Mouse (Mus musculus) T-cell, adult 66 days (primary cell): ENCODE results near the gene Olfr1311. TPM values are rescaled to one million over a fixed set of nuclear protein-coding genes. Genes with fewer than 3 reads are reported as not detected.

ENCODE experiments used
- total RNA-seq, 2 experiments: library from RNA; stranded (reverse); gene quantifications; 3 replicates in 1 of 2; 4 replicates in 1 of 2; pipeline ENCODE4 v1.2.4; 2023

Gene Olfr1311
- not detected for total RNA-seq

GRCm38 (mm10) chr2:112024312-112024711 lies at the start of gene Olfr1311:
Gene Olfr1311, minus strand, starts transcription at chr2:112024412.

GRCm38 (mm10) chr2:112050138-112050537 lies 25.9 kb upstream of the Olfr1311 start, which contains the start of gene Olfr1312:
Gene Olfr1312, minus strand, starts transcription at chr2:112050238.

DNA sequence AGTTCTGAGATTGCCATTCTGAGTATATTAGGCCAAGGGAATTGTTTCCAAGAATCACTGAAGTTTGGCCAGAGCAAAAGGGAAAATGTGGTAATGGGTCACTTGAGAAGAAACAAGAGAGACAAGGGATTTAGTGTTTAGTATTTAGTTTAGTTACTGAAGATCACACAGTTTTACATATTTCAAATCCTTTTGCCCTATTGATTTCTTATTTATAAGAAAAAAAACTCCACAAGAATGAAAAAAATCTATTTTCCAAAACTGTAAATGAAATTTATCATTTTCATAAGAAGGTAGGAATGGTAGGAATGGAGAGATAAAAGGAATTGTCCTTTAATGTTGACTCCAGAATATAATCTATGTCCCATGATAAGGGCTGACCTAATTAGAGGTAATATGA lies 11.6 kb downstream of the Olfr1311 start, which contains the start of gene Olfr1310:
Gene Olfr1310, minus strand, starts transcription at position 101 of the 400 bp plus-strand sequence.

DNA sequence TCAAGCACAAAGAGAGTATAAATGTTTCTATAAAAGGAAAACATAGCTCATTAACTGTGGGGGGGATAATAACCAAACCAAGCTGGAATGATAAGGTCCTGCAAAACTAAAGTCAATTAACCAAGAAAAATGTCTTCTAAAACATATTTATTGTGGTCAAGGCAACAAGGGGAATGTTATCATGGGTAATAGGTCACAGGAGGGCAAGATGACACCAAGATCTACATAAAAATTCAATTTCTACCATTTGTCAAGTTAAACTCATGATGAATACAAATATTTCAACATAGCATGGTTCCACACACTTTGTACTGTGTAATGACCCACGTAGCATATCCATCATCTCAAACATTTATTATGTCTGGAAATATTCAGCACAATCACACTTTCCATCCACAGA lies 34.0 kb downstream of the Olfr1311 start, which contains the start of gene Olfr1309:
Gene Olfr1309, minus strand, starts transcription at position 101 of the 400 bp plus-strand sequence.

Other genes starting within 250 kb of the Olfr1311 start
- gene Olfr1302, start 247.0 kb downstream of the Olfr1311 start, total RNA-seq: not detected
- gene Olfr1303, start 204.1 kb downstream of the Olfr1311 start, total RNA-seq: not detected
- gene Olfr1305, start 147.3 kb downstream of the Olfr1311 start, total RNA-seq: not detected
- not detected for gene Olfr1306, start 108.1 kb downstream of the Olfr1311 start, total RNA-seq
- under 1 TPM; 0.15 to 0.17 TPM for gene Olfr1307, start 75.0 kb downstream of the Olfr1311 start, total RNA-seq
- gene Olfr1308, start 59.5 kb downstream of the Olfr1311 start, total RNA-seq: not detected
- gene Olfr1309, start 34.1 kb downstream of the Olfr1311 start, total RNA-seq: not detected
- not detected for gene Olfr1310, start 11.7 kb downstream of the Olfr1311 start, total RNA-seq
- gene Olfr1312, start 25.8 kb upstream of the Olfr1311 start, total RNA-seq: not detected
- not detected for gene Olfr1313, start 53.4 kb upstream of the Olfr1311 start, total RNA-seq
- not detected for gene Olfr1314, start 72.4 kb upstream of the Olfr1311 start, total RNA-seq
- not detected for gene Olfr1315-ps1, start 91.0 kb upstream of the Olfr1311 start, total RNA-seq
- gene Olfr1316, start 110.6 kb upstream of the Olfr1311 start, total RNA-seq: not detected
- gene Olfr1317, start 115.9 kb upstream of the Olfr1311 start, total RNA-seq: not detected
- not detected for gene Olfr1318, start 129.8 kb upstream of the Olfr1311 start, total RNA-seq
- gene Lpcat4, start 215.1 kb upstream of the Olfr1311 start, total RNA-seq: 10 to 100 TPM; 60.3 TPM
- gene Nutm1, start 234.9 kb upstream of the Olfr1311 start, total RNA-seq: not detected
- 10 to 100 TPM; 65.6 to 74.8 TPM for gene Nop10, start 237.5 kb upstream of the Olfr1311 start, total RNA-seq
- gene Slc12a6, start 241.4 kb upstream of the Olfr1311 start, total RNA-seq: 100 to 1,000 TPM; 121 to 133 TPM
- gene Gm21985, start 241.9 kb upstream of the Olfr1311 start, total RNA-seq: 1 to 10 TPM in 1 of 2 experiments, not detected in 1; 1.3 TPM